Mouse (Mus musculus) kidney, postnatal 4 days (tissue): ENCODE measurements around the gene Adgrg3.

Experiments
- DNase-seq, 2 experiments: peaks; one replicate each; pipeline ENCODE4 v3.0.0; 2021; ENCODE audit warnings: mixed read lengths in 2 of 2

Gene Adgrg3

GRCm38 (mm10) chr8:95081650-95082049 is 64.2 kb downstream of the Adgrg3 start:
- DNase-seq, result no peak

GRCm38 (mm10) chr8:95084261-95084660 is 66.8 kb downstream of the Adgrg3 start:
- DNase-seq, result no peak

GRCm38 (mm10) chr8:95084744-95085431 is 67.4 kb downstream of the Adgrg3 start:
- DNase-seq, result no peak

- no peak for DNase-seq
These were observed 68.1 kb downstream of the Adgrg3 start for GRCm38 (mm10) chr8:95085432-95086141.

- no peak for DNase-seq
These were observed 76.1 kb downstream of the Adgrg3 start for GRCm38 (mm10) chr8:95093574-95093973.
